Mouse (Mus musculus) erythroblast, adult 5-6 weeks (primary cell): ENCODE data around the gene Hsf4. TPM values are rescaled to one million over a fixed set of nuclear protein-coding genes. Genes with fewer than 3 reads are reported as not detected.

Source experiments
- ATAC-seq: replicated peaks from 2 replicates; pipeline ENCODE4 v1.8.0; 2016; ENCODE audit warnings: moderate number of reproducible peaks, mild to moderate bottlenecking, moderate TSS enrichment, inconsistent platforms; ENCODE audit not compliant: poor library complexity, low FRiP score, severe bottlenecking
- total RNA-seq, 2 experiments: library from RNA; stranded (forward) in 1 of 2; stranded (reverse) in 1 of 2; fragments of 150-400 nt in 1 of 2; fragments of 200-764, 138-1000 nt in 1 of 2; gene quantifications; 2 replicates each; pipeline versions ENCODE4 v1.2.3 to v1.2.4; 2015 to 2017; ENCODE audit warnings: low replicate concordance in 2 of 2

Hsf4 gene
- total RNA-seq, 2 experiments from 2014 or later, result not detected

DNA sequence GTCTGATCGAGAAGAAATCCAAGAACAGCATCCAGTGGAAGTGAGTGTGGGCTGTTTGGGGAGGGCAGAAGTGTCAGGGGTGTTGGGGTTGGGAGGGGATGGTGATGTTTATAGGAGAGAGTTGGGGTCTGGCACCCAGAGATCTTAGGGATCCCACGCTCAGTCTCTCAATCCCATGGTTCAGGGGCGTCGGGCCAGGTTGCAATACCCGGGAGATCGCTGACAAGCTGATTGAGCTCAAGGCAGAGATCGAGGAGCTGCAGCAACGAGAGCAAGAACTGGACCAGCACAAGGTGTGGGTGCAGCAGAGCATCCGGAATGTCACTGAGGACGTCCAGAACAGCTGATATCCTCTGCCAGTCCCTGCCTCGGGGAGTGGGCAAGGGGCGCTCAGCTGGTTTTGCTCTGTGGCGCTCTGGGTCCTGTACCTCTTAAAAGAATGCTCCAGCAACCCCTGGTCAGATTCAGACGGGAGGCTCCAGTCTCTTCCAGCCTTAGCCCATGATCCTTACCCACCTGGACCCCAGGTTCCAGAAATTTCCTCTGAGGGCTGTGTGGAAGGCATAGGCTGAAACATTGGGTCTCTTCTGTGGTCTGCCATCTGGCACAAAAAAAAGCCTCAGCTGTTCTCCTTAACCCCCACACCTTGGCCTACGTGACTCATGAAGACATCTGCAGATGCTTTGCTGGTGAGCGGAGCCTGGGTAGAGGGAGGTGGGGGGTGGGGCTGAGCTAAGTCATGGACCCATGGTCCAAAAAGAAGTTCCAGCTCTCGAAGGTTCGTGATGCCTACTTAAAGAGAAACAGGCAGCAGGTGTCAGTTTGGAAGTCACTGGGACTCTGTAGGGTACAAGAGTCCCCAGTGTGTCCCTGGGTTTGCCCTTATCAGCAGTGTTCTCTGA is 29.0 kb downstream of the Hsf4 start:
- peak; percentile 17; the same call in 1 of the 2 replicates for ATAC-seq

DNA sequence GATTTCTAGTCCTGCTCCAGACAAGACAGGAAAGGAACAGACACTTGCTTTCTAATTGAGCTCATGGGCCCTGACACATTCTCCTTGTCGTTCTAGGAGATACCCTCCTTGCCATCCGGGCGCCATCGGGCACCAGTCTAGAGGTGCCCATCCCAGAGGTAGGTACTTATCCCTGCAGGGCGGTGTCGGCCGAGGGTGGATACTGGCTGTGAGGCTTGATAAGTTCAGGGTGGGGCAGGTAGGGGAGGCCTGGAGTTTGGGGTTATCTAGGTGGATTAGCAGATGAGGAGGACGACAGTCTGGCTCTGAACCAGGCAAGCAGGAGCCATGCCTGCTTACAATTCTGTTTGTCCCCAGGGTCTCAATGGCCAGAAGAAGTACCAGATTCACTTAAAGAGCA is 30.4 kb downstream of the Hsf4 start:
- peak; percentile 80 for ATAC-seq

DNA sequence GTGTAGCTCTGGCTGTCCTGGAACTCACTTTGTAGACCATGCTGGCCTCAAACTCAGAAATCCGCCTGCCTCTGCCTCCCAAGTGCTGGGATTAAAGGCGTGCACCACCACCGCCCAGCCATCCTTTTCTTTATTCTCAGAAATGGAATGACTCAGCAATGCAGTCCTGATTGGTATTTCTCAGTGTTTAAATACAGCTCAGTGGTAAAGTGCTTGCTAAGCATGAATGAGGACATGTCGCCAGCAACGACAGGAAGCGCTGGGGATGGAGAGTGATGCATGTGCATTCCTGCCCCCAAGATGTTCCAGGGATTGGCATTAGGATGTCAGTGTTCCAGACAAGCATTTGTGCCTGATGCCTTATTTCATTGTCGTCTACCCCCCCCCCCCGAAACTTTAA is 33.8 kb downstream of the Hsf4 start:
- no peak for ATAC-seq

GRCm38 (mm10) chr8:105303874-105304273 is 34.3 kb downstream of the Hsf4 start:
- no peak for ATAC-seq

GRCm38 (mm10) chr8:105304325-105305210 is 35.0 kb downstream of the Hsf4 start:
- ATAC-seq, result no peak

DNA sequence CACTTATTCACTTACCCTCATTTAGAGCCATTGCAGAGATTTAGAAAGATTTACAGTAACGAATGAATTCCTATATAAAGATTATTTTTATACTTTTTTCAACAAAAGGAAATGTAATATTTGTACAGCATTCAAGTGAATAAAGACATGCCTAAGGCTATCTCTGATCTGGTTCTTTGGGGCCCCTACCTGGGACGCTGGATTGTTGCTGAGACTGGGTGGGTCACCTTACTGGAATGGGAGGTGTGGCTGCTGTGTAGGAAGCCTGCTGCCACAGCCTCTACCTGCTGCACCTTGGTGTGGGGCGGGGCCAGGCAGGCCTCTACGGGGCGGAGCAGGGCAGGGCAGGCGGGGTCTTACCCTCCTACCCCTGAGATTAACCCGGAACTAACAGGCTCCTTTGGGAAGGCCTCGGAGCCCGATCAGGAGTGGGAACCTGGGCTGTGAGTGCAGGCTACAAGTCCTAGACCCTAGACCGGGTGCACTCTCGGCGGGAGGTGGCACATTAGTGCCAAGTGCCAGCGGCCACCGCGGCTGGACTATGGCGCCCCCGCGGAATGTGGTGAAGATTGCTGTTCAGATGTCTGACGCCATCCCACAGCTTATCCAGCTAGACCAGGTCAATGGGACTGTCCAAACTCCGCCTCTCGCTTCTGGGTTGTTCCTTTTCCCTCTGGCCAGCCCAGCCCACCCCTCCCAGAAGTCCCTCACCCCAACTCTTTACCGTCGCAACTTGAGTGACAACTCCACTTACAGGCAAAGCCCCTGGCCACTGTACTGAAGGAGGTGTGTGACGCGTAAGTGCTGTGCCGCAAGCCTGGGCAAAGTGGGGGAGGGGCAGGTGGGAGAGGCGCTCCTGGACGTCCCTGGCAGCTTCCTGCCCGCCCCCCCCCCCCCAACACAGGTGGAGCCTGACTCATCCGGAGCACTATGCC is 35.9 kb downstream of the Hsf4 start, which contains the start of gene Elmo3:
Gene Elmo3 (plus strand): TSS at position 391 of the 935 bp plus-strand sequence.
- ATAC-seq, result peak; percentile 56

- ATAC-seq, result no peak
Observed at GRCm38 (mm10) chr8:105306146-105306691, 36.6 kb downstream of the Hsf4 start.

DNA sequence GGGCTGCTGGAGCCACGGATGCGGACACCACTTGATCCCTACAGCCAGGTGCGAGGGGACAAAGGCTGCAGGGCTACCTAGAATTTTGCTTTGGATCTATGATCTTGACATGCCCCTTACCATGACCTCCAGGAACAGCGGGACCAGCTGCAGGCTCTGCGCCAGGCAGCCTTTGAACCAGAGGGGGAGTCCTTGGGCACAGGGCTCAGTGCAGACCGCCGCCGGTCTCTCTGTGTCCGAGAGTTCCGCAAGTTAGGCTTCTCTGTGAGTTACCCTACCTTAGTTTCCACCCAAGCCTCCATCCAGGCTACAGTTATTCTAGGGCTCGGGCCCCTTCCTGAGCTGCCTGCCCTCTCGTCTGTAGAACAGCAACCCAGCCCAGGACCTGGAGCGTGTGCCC is 38.1 kb downstream of the Hsf4 start:
- ATAC-seq, result no peak

GRCm38 (mm10) chr8:105308428-105308827 is 38.8 kb downstream of the Hsf4 start:
- no peak for ATAC-seq

DNA sequence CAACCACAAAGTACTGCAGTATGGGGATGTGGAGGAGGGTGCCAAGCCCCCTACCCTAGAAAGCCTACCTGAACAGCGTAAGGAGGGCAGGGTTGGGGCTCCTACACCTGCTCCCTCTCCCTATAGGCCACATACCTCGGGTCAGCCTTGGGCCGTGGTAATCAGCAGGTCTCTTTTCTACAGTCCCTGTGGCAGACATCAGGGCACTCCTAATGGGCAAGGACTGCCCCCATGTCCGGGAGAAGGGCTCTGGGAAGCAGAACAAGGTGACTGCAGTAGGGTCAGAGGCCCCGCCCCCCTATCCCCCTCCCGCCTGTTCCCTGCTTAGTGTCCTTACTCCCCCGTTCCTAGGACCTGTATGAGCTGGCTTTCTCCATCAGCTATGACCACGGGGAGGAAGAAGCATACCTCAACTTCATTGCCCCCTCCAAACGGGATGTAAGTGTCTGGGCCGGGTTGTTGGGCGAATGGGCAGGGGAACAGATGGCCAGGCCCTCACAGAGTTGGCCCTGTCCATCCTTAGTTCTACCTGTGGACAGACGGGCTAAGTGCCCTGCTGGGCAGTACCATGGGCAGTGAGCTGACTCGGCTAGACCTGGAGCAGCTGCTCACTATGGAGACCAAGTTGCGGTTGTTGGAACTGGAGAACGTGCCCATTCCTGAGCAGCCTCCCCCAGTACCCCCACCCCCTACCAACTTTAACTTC is 39.7 kb downstream of the Hsf4 start:
- ATAC-seq, result no peak

- no peak for ATAC-seq
Observed at GRCm38 (mm10) chr8:105310118-105310517, 40.5 kb downstream of the Hsf4 start.

DNA sequence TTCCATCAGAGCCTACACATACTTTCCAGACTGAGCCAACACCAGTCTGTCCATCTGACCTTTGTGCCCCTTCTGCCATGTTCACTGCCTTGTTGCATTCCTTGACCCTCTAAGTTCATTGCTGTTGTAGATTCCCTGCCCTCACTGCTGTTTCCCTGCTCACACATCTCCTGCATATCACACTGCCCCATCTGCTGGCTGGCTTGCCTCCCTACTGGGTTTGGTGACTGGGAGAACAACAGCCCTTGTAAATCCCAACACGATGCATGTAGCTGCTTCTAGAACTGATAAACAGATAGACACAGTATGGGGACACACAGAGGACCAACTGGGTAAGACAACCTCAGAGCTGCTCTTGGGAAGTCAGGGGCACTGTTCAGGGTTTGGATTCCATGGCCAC is 42.1 kb downstream of the Hsf4 start:
- ATAC-seq, result 0 out of 2 replicates have a peak, but pooled peaks have one; percentile 7

GRCm38 (mm10) chr8:105312891-105313481 is 43.4 kb downstream of the Hsf4 start:
- ATAC-seq, result peak; percentile 18

- no peak for ATAC-seq
Observed at GRCm38 (mm10) chr8:105313622-105314402, 44.2 kb downstream of the Hsf4 start.

GRCm38 (mm10) chr8:105315073-105315769 is 45.6 kb downstream of the Hsf4 start:
- no peak for ATAC-seq

DNA sequence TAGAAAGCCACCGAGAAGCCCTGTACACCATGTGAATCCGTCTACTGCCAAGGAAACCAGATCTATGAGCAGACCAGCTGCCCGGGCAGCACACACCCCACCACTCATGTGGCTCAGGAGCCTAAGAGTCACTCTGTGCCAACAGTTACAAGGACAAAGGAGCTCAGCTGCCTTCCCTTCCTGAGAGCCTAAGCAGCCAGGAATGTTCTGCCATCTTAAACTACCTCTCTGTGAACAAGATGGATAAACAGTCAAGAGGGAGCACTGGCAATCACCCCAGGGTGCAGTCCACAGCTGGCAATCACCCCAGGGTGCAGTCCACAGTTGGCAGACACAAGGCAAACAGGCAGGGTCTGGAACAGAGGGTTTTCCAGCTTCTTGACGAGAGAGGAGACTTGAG is 48.3 kb downstream of the Hsf4 start:
- no peak for ATAC-seq

- no peak for ATAC-seq
Observed at GRCm38 (mm10) chr8:105318662-105319190, 49.1 kb downstream of the Hsf4 start.
